Mouse (Mus musculus) c-Kit-positive CD71-negative TER-119-negative erythroid progenitor cells, embryonic 14.5 days (primary cell): ENCODE results near the gene Mcpt1.
"Not testable (repeated sequence)": the region's sequence is repeated elsewhere in the genome, so short reads cannot be mapped to it uniquely, and the experiment has no call there.

ENCODE experiments used
- DNase-seq: peaks from one replicate; pipeline ENCODE4 v3.0.0-alpha.2; 2013; ENCODE audit warnings: low read depth

Gene Mcpt1

GRCm38 (mm10) chr14:56017671-56018070, at the start of gene Mcpt1:
Gene Mcpt1 (plus strand): TSS chr14:56017971.
- DNase-seq: not testable (repeated sequence)

- DNase-seq: not testable (repeated sequence)
Observed at GRCm38 (mm10) chr14:55987464-55987863, 30.3 kb upstream of the Mcpt1 start.

GRCm38 (mm10) chr14:56013147-56013546, 4.6 kb upstream of the Mcpt1 start:
- DNase-seq: no peak

GRCm38 (mm10) chr14:56013924-56014323, 3.8 kb upstream of the Mcpt1 start:
- DNase-seq: no peak

GRCm38 (mm10) chr14:56019446-56019845, 1.7 kb downstream of the Mcpt1 start:
- no peak for DNase-seq

DNA sequence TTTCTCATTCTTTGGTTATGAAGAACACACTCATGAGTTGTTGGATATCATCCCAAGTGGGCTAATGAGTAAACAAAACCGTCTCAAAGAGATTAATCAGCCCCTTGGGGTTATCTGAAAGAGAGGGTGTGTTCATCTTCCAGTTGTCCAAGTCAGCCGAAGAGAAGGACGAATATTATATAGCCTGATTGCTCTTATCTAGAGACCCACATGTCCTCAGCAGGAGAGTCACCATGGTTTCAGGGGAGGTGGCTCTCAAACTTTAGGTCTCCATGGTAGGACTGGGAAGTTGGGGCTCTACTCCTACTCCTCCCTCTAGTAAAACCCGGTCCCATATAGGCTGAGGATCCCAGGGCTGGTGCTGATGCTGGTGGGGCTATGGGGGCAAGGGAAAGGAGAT, 3.5 kb downstream of the Mcpt1 start:
- DNase-seq: not testable (repeated sequence)

- not testable (repeated sequence) for DNase-seq
Observed at GRCm38 (mm10) chr14:56030395-56030794, 12.6 kb downstream of the Mcpt1 start, which contains the start of gene Mcpt9. Gene Mcpt9 (minus strand): TSS chr14:56030495.

GRCm38 (mm10) chr14:56034433-56034832, 16.7 kb downstream of the Mcpt1 start:
- no peak for DNase-seq

DNA sequence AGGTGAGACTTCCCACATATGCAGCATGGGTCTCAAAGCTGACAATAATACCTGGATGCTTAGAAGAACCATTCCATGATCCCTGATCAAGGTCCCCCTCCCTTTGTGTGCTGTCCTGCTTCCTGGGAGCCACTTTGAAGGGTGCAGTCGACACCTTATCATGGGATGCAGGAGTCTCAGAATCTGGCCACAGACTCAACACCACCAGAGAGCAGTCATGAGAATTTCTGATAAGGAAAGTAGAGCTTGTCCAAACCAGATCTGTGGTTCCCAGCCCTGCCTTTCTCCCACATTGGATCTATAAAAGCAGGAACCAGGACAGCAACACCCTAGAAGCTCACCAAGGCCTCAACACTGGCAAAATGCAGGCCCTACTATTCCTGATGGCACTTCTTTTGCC, 24.0 kb downstream of the Mcpt1 start, which contains the start of gene Mcpt2:
TSS of gene Mcpt2 (plus strand) at position 250 of the 400 bp plus-strand sequence.
- not testable (repeated sequence) for DNase-seq

- DNase-seq: no peak
Observed at GRCm38 (mm10) chr14:56055408-56055807, 37.6 kb downstream of the Mcpt1 start.

DNA sequence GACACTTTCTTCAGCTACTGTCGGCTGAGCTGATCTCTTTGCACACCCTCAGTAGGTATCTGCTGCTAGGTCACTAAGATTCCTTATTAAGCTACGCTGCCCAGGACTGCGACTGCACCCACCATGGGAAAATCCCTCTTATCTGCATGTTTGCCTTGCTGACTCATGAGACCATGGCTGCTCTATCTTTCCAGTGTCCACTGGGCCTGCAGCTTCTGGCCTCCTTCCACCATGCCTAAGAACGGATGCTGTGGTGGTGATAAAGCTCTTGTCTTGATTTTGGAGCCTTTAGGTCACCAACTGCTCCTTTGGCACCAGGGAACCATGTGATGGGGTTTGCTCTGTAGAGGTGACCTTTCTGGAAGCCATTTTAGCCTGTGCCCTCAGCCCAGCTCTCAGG, 40.0 kb downstream of the Mcpt1 start:
- no peak for DNase-seq

GRCm38 (mm10) chr14:56062213-56062612, 44.4 kb downstream of the Mcpt1 start, which contains the start of gene Mcpt4:
Gene Mcpt4 (minus strand): TSS chr14:56062313.
- DNase-seq: not testable (repeated sequence)
